Comparison of ENCODE assay signal across 10 mouse cellular contexts in the genomic region with DNA sequence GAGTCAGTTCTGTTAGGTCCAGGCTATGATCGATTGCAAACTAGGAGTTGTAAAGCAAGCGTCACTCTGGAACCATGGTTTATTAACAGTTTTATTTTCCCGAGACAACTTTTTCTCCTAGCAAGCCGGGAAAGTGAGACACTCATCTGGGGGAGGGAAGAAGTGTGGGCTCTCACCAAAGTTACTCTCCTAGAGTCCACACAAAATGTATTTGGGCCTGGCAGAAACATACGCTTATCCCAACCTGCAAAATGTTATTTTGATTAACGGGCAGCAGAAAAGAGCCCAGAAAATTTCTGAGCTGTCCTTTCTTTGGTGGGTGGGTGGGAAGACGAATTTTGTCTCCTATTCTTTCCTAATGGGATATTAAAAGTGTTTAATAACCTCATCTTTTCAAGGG.
DNase-seq lines count a peak whose midpoint lies in the region; ATAC-seq and TF ChIP-seq lines count a peak whose summit lies in the region.
"Had no signal": no experiment of that assay in that cellular context is flagged by ENCODE, and none has a peak within 500 bp of the region (broad histone marks: within the 10 kb centered on the region; RNA-seq: fewer than 3 reads in every experiment).

No protein-coding gene starts in this region.

- no peak for DNase-seq in kidney, postnatal 0 days (ENCODE audit: low spot score)
- no peak for DNase-seq in kidney, postnatal 25 days
- DNase-seq in embryonic facial prominence, embryonic 14.5 days (ENCODE audit: low spot score) = no peak
- no peak for DNase-seq in gastrocnemius, postnatal 4 days (ENCODE audit: low spot score in 2 of 2)
- DNase-seq in c-Kit-positive CD71-positive TER-119-positive erythroid progenitor cells, embryonic 14.5 days (ENCODE audit: low spot score) = no peak
- DNase-seq in thymus, postnatal 0 days (ENCODE audit: low spot score) = no peak

- TF ChIP-seq CTCF in kidney, postnatal 0 days (IDR thresholded peaks at IDR 0.05; ENCODE audit: low read depth) = no peak

- no peaks in the 10 kb centered on the region for H3K9me3 ChIP-seq in kidney, postnatal 0 days (replicated peaks; ENCODE audit: low read length)
- H3K9me3 ChIP-seq in embryonic facial prominence, embryonic 14.5 days (ENCODE audit: control insufficient read depth, low read length) = no peaks in the 10 kb centered on the region
- no peaks in the 10 kb centered on the region for H3K9me3 ChIP-seq in hindbrain, embryonic 15.5 days
- no peaks in the 10 kb centered on the region for H3K9me3 ChIP-seq in midbrain, embryonic 16.5 days (replicated peaks; ENCODE audit: control insufficient read depth, low read length, poor library complexity, severe bottlenecking)

- 41% methylated on average over 7 of the region's 7 CpGs for WGBS in kidney, postnatal 0 days
- 62% methylated on average over 7 of the region's 7 CpGs for WGBS in embryonic facial prominence, embryonic 14.5 days
- 58% methylated on average over 7 of the region's 7 CpGs for WGBS in hindbrain, embryonic 15.5 days
- WGBS in midbrain, embryonic 16.5 days = 69% methylated on average over 7 of the region's 7 CpGs

- H3K36me3 ChIP-seq in kidney, postnatal 0 days (ENCODE audit: insufficient read depth, low read length) = no peaks in the 10 kb centered on the region
- H3K36me3 ChIP-seq in embryonic facial prominence, embryonic 14.5 days (ENCODE audit: control insufficient read depth, insufficient read depth, low read length) = no peaks in the 10 kb centered on the region
- H3K36me3 ChIP-seq in hindbrain, embryonic 15.5 days = no peaks in the 10 kb centered on the region
- H3K36me3 ChIP-seq in midbrain, embryonic 16.5 days (ENCODE audit: control insufficient read depth, insufficient read depth, low read length) = no peaks in the 10 kb centered on the region
- H3K36me3 ChIP-seq: G1E had no signal

- no peaks in the 10 kb centered on the region; the same call in 1 of the 2 replicates for H3K4me1 ChIP-seq in kidney, postnatal 0 days (replicated peaks; ENCODE audit: insufficient read depth, low read length)
- no peaks in the 10 kb centered on the region for H3K4me1 ChIP-seq in embryonic facial prominence, embryonic 14.5 days (ENCODE audit: control insufficient read depth, insufficient read depth, low read length)
- peaks cover 19% of the 10 kb centered on the region for H3K4me1 ChIP-seq in hindbrain, embryonic 15.5 days (replicated peaks)
- peaks cover 8% of the 10 kb centered on the region for H3K4me1 ChIP-seq in midbrain, embryonic 16.5 days (ENCODE audit: control insufficient read depth, insufficient read depth, low read length)

- H3K4me2 ChIP-seq in kidney, postnatal 0 days (ENCODE audit: low read length) = peak overlapping the region; percentile 83
- H3K4me2 ChIP-seq in embryonic facial prominence, embryonic 14.5 days (ENCODE audit: low read depth, low read length) = peak overlapping the region; percentile 87; the same call in 1 of the 2 replicates
- peak overlapping the region; percentile 61 for H3K4me2 ChIP-seq in hindbrain, embryonic 15.5 days
- peak overlapping the region; percentile 78 for H3K4me2 ChIP-seq in midbrain, embryonic 16.5 days (ENCODE audit: low read length)

- ATAC-seq in kidney, postnatal 0 days (replicated peaks; ENCODE audit: low FRiP score, low read depth) = no peak
- no peak for ATAC-seq in embryonic facial prominence, embryonic 14.5 days (ENCODE audit: low read depth)
- ATAC-seq in hindbrain, embryonic 15.5 days (ENCODE audit: low FRiP score, low read depth) = no peak
- no peak; the same call in 1 of the 2 replicates for ATAC-seq in midbrain, embryonic 16.5 days

- H3K27ac ChIP-seq in kidney, postnatal 0 days = no peak overlapping the region
- H3K27ac ChIP-seq in embryonic facial prominence, embryonic 14.5 days (replicated peaks; ENCODE audit: low read depth, low read length) = no peak overlapping the region
- H3K27ac ChIP-seq in hindbrain, embryonic 15.5 days (replicated peaks) = peak overlapping the region; percentile 69
- peak overlapping the region; percentile 79; the same call in 1 of the 2 replicates for H3K27ac ChIP-seq in midbrain, embryonic 16.5 days (ENCODE audit: low read length)

- no peak overlapping the region for H3K9ac ChIP-seq in kidney, postnatal 0 days (ENCODE audit: low read depth, low read length)
- no peak overlapping the region for H3K9ac ChIP-seq in embryonic facial prominence, embryonic 14.5 days (ENCODE audit: low read depth, low read length)
- H3K9ac ChIP-seq in hindbrain, embryonic 15.5 days = peak overlapping the region; percentile 47; the same call in 1 of the 2 replicates
- no peak overlapping the region; the same call in 1 of the 2 replicates for H3K9ac ChIP-seq in midbrain, embryonic 16.5 days (ENCODE audit: low read depth, low read length)

- peak overlapping the region; percentile 47 for H3K4me3 ChIP-seq in kidney, postnatal 0 days (replicated peaks; ENCODE audit: low read depth, low read length)
- H3K4me3 ChIP-seq in embryonic facial prominence, embryonic 14.5 days (ENCODE audit: low read depth, low read length) = peak overlapping the region; percentile 47
- peak overlapping the region; percentile 49 for H3K4me3 ChIP-seq in hindbrain, embryonic 15.5 days
- H3K4me3 ChIP-seq in midbrain, embryonic 16.5 days (ENCODE audit: low read depth, low read length) = peak overlapping the region; percentile 52
- H3K4me3 ChIP-seq: erythroblast, embryonic 14.5 days had no signal

- no peaks in the 10 kb centered on the region for H3K27me3 ChIP-seq in kidney, postnatal 0 days (ENCODE audit: insufficient read depth, low read length)
- peaks cover 15% of the 10 kb centered on the region for H3K27me3 ChIP-seq in embryonic facial prominence, embryonic 14.5 days (replicated peaks; ENCODE audit: control insufficient read depth, insufficient read depth, low read length)
- no peaks in the 10 kb centered on the region for H3K27me3 ChIP-seq in hindbrain, embryonic 15.5 days
- H3K27me3 ChIP-seq in midbrain, embryonic 16.5 days (ENCODE audit: control insufficient read depth, insufficient read depth, low read depth, low read length) = no peaks in the 10 kb centered on the region

Comparison
In these comparisons a context has a peak if more than half of its experiments do, and no peak if none do; other contexts are left out.
1. H3K27ac ChIP-seq: peak in hindbrain, embryonic 15.5 days (single experiment) and midbrain, embryonic 16.5 days (single experiment); none in kidney, postnatal 0 days (single experiment) and embryonic facial prominence, embryonic 14.5 days (single experiment).
2. Peak in every context shown above with its lines, with median percentiles within 50 percentile points of each other: H3K4me2 ChIP-seq and H3K4me3 ChIP-seq.